Mouse (Mus musculus): Measurements from ENCODE around the gene Ghr. TPM values are rescaled to one million over a fixed set of nuclear protein-coding genes. Genes with fewer than 3 reads are reported as not detected.

Ghr gene
- polyA plus RNA-seq, 1 experiment from 2014 or later = 6.3 TPM

DNA sequence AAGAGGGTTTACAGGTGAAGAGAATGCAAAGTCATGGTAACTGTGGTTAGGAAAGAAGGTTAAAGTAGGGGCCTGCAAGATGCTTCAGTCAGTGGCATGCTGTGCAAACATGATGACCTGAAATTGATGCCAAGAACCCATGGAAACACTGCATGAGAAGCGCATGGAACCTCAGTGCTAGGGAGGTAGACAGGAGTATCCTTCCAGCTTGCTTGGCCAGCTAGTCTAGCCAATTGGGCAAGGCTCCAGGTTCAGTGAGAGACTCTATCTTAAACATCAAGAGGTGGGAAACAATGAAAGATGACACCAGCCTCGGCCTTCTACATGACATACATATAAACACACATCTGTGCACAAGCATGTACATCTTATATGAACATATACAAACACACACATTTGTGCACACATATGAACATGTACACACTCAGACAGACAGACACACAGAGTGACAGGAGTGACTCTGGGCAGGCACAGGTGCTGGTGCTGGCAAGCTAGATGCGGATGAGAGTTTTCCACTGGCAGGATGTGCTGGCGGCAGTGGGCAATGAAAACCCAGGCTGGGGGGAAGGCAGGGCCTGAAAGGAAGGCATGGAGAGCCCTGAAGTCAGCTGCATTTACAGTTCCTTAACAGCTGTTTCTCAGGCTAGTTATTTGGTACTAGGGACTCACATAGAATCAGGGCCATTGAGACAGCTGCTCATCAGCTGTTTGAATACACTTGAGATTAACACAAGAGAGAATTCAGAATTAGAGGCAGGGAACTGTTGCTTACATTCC lies 241.3 kb downstream of the Ghr start:
- no peak overlapping the region for H3K27ac ChIP-seq (replicated peaks)
- 84% methylated on average over 4 of the region's 4 CpGs for WGBS

DNA sequence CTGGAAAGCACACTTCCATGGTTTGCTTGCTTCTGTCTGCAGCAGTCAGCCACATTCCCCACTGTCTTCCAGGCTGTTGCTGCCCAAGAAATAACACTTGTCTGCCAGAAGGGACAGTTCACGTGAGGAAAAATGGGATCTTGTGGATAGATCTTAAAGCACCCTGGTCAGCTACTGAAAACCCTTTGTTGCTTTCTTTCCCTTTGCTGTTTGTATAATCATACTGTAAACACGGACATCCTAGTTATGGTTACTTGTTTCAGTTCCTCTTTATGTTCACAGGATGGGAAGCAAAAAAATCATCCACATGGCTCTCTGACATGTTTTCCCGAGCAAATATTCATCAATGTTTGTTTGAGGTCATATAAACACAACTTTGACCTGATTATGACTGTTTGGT lies 243.4 kb downstream of the Ghr start:
- H3K9me3 ChIP-seq = no peaks in the 10 kb centered on the region
- no peak for ATAC-seq (replicated peaks)
- no peak overlapping the region for H3K9ac ChIP-seq (replicated peaks)
- H3K36me3 ChIP-seq = no peaks in the 10 kb centered on the region
- H3K27me3 ChIP-seq = no peaks in the 10 kb centered on the region
- no peak overlapping the region for H3K4me3 ChIP-seq
- H3K4me1 ChIP-seq = no peaks in the 10 kb centered on the region
- no peak overlapping the region for H3K4me2 ChIP-seq (replicated peaks)
- no peak overlapping the region for H3K27ac ChIP-seq (replicated peaks)
- 81% methylated on average over 3 of the region's 3 CpGs for WGBS

More for the DNA sequence above, 241.3 kb downstream of the Ghr start:
- Histone ChIP-seq H3K4me2 (replicated peaks) (no peak overlapping the region), H3K36me3 (no peaks in the 10 kb centered on the region), H3K9me3 (no peaks in the 10 kb centered on the region), H3K4me3 (no peak overlapping the region), H3K4me1 (no peaks in the 10 kb centered on the region), H3K9ac (replicated peaks) (no peak overlapping the region), H3K27me3 (no peaks in the 10 kb centered on the region)
- ATAC-seq (replicated peaks) = no peak

DNA sequence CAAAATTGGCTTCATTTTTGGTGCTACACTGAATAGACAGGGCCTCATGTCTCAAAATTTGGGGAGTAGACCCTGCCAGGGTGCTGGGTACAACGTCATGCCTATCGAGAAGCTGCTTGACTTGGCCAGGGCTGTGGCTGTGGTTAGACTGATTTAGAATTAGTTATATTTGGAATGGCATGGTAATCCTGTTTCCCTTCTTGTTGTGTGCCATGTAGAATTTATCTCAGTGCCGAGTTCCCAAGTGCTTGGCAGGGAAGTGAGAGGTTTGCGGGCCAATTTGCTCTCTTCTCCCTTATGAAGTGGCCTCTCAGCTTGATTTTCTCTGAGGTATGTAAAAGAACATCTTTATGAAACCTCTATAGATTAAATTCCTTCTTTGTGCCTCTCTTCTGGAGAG lies 250.8 kb downstream of the Ghr start:
- no peaks in the 10 kb centered on the region for H3K4me1 ChIP-seq
- H3K27ac ChIP-seq (replicated peaks) = no peak overlapping the region
- H3K27me3 ChIP-seq = no peaks in the 10 kb centered on the region
- no peaks in the 10 kb centered on the region for H3K9me3 ChIP-seq
- H3K4me2 ChIP-seq (replicated peaks) = no peak overlapping the region
- WGBS = 87% methylated on average over 4 of the region's 4 CpGs
- H3K4me3 ChIP-seq = no peak overlapping the region
- H3K9ac ChIP-seq (replicated peaks) = no peak overlapping the region
- no peak for ATAC-seq (replicated peaks)
- H3K36me3 ChIP-seq = no peaks in the 10 kb centered on the region

DNA sequence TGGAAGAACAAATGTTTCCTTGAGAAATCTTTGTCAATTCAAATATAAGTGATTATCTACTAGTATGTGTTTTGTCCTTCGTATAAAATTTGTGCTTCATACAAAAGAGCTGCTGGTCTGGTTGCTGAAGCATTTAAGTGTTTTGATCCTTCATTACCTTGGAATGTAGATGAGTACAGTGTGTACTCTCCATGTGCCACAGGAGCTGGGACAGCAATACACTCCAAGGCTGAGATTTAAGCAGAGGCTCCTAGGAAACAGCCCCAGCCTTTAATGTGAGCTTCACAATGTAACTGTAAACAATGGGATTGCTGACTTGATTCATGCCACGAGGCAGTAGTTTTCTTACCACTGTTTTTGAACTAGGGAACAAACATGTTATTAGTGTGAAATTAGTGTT lies 251.5 kb downstream of the Ghr start:
- Histone ChIP-seq H3K9ac (replicated peaks) (no peak overlapping the region), H3K36me3 (no peaks in the 10 kb centered on the region), H3K4me1 (no peaks in the 10 kb centered on the region), H3K27ac (replicated peaks) (no peak overlapping the region), H3K4me3 (no peak overlapping the region), H3K4me2 (replicated peaks) (no peak overlapping the region), H3K9me3 (no peaks in the 10 kb centered on the region), H3K27me3 (no peaks in the 10 kb centered on the region)
- ATAC-seq (replicated peaks) = no peak
- WGBS = 65% methylated on average over 2 of the region's 2 CpGs

DNA sequence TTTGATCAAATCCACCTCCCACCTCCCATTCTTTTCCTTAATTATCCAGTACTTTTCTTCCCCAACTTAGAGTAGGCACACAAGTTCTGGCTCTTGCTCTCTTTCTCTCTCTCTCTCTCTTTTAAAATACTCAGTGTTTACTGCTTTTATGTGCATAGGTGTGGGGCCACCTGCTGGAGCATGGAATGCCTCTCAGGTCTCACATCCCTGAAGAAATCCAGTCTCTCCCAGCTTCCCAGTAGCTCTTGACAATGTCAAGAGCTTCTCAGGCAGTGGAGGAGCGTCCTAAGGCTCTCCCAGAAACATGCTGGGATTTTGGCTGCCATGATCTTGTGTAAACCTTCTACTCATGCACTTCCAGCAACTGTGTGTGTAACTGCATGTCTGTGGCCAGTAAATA lies 253.0 kb downstream of the Ghr start:
- WGBS = 65% methylated on average over 1 of the region's 1 CpGs
- Histone ChIP-seq H3K27me3 (no peaks in the 10 kb centered on the region), H3K9me3 (no peaks in the 10 kb centered on the region), H3K4me1 (no peaks in the 10 kb centered on the region), H3K27ac (replicated peaks) (no peak overlapping the region), H3K4me2 (replicated peaks) (no peak overlapping the region), H3K4me3 (no peak overlapping the region), H3K9ac (replicated peaks) (no peak overlapping the region), H3K36me3 (no peaks in the 10 kb centered on the region)
- ATAC-seq (replicated peaks) = no peak

DNA sequence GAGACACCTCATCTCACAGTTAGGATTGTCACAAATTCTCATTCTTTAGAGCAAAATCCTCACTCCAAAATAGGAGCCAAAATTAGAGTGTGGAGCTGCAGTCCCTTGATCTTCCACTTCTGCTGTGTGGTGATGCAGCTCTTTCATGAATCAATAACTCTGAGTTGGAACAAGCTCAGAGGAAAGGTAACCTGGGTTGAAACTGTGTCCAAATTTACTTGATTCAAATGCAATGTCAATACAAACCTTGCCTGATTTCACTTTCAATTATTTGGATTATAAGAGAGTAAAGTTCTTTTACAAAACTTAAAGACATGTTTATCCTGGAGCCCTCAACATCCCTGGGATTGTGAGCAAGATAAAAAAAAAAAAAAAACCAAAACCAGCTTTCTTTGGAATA lies 260.3 kb downstream of the Ghr start:
- no peaks in the 10 kb centered on the region for H3K9me3 ChIP-seq
- H3K36me3 ChIP-seq = no peaks in the 10 kb centered on the region
- H3K27ac ChIP-seq (replicated peaks) = no peak overlapping the region
- H3K27me3 ChIP-seq = no peaks in the 10 kb centered on the region
- no peak overlapping the region for H3K9ac ChIP-seq (replicated peaks)
- no peaks in the 10 kb centered on the region for H3K4me1 ChIP-seq
- no peak overlapping the region for H3K4me3 ChIP-seq
- no peak for ATAC-seq (replicated peaks)
- no peak overlapping the region for H3K4me2 ChIP-seq (replicated peaks)

DNA sequence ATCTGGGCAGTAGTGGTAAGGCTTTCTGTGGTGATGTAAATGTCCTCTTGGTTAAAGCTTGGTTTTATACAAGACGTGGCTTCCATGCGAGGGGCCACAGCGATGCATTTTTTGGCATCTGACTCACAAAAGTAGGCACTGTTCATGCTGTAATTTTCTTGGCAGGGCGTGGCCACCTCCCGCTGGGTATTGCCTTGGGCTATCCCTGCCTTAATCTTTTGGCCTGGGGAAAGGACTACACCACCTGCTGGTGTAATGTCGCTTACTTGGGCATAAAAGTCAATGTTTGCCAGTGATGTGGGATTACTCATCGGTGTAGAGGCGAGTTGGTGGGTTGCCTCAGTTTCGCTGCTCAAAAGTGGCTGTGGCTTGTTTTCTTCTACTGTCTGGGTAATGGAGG lies 263.4 kb downstream of the Ghr start:
- no peak overlapping the region for H3K27ac ChIP-seq (replicated peaks)
- 87% methylated on average over 9 of the region's 9 CpGs for WGBS

DNA sequence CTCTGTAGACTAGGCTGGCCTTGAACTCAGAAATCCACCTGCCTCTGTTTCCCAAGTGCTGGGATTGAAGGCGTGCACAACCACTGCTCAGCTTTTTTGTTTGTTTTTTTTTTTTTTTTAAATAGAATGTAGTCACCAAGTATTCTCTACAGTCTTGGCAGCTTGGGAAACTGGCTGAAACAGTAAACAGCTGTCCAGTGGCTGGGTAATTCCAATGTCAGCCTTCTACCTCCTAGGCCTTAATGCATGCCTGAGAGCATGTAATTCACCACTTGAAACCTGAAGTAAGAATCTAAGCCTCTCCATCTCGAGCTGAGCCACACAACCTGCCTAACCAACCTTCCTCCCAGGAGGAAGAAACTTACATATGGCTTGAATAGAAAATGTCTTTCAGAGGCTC lies 266.7 kb downstream of the Ghr start:
- no peaks in the 10 kb centered on the region for H3K27me3 ChIP-seq
- H3K27ac ChIP-seq (replicated peaks) = no peak overlapping the region
- no peak for ATAC-seq (replicated peaks)
- WGBS = 78% methylated on average over 2 of the region's 2 CpGs
- H3K4me2 ChIP-seq (replicated peaks) = no peak overlapping the region
- no peaks in the 10 kb centered on the region for H3K36me3 ChIP-seq
- no peak overlapping the region for H3K4me3 ChIP-seq
- H3K9me3 ChIP-seq = no peaks in the 10 kb centered on the region
- no peak overlapping the region for H3K9ac ChIP-seq (replicated peaks)
- no peaks in the 10 kb centered on the region for H3K4me1 ChIP-seq

More for the DNA sequence above, 263.4 kb downstream of the Ghr start:
- Histone ChIP-seq H3K36me3 (no peaks in the 10 kb centered on the region), H3K27me3 (no peaks in the 10 kb centered on the region), H3K9ac (replicated peaks) (no peak overlapping the region), H3K4me2 (replicated peaks) (no peak overlapping the region), H3K9me3 (no peaks in the 10 kb centered on the region), H3K4me1 (no peaks in the 10 kb centered on the region), H3K4me3 (no peak overlapping the region)
- no peak for ATAC-seq (replicated peaks)

DNA sequence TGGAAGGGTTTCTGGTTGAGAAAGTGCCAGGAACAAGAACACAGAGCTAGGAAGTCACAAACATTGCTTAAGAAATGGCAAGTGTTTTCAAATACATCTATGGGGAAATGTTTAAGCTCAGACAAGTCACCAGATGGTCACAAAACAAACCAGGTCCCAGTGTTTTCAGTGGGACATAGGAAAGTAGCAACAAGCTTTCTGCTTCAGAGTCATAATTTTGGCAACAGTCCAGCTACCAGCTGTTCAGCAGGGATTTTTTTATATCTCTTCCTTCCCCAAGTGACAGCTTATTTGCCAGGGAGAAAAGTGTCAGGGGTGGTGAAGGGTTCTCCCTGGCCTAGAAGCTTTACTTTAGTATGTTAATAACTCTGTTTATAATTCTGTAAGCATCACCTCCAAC lies 270.4 kb downstream of the Ghr start:
- H3K36me3 ChIP-seq = no peaks in the 10 kb centered on the region
- H3K27ac ChIP-seq (replicated peaks) = no peak overlapping the region
- no peak overlapping the region for H3K9ac ChIP-seq (replicated peaks)
- no peaks in the 10 kb centered on the region for H3K4me1 ChIP-seq
- H3K9me3 ChIP-seq = no peaks in the 10 kb centered on the region
- no peak for ATAC-seq (replicated peaks)
- H3K4me3 ChIP-seq = no peak overlapping the region
- H3K27me3 ChIP-seq = no peaks in the 10 kb centered on the region
- H3K4me2 ChIP-seq (replicated peaks) = no peak overlapping the region

DNA sequence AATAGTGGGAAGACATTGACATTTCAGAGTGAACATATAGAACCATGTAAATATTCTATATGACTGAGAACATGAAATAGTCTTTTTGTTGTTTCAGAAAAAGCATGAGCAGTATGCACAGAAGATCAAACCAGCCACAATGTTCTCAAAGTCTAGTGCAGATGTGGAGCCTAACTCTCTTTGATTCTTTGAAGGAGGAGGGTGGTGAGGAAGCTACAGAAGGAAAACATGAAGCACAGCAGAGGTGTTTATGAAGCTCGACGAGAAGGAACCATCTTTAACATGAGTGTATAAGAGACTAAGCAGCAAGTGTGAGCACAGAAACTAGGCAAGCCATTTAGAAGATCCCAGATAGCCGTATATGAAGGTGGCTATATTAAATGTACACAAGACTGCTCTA lies 273.4 kb downstream of the Ghr start:
- ATAC-seq (replicated peaks) = no peak
- Histone ChIP-seq H3K27me3 (no peaks in the 10 kb centered on the region), H3K36me3 (no peaks in the 10 kb centered on the region), H3K4me1 (no peaks in the 10 kb centered on the region), H3K27ac (replicated peaks) (no peak overlapping the region), H3K4me2 (replicated peaks) (no peak overlapping the region), H3K4me3 (no peak overlapping the region), H3K9ac (replicated peaks) (no peak overlapping the region), H3K9me3 (no peaks in the 10 kb centered on the region)
- 87% methylated on average over 3 of the region's 3 CpGs for WGBS

DNA sequence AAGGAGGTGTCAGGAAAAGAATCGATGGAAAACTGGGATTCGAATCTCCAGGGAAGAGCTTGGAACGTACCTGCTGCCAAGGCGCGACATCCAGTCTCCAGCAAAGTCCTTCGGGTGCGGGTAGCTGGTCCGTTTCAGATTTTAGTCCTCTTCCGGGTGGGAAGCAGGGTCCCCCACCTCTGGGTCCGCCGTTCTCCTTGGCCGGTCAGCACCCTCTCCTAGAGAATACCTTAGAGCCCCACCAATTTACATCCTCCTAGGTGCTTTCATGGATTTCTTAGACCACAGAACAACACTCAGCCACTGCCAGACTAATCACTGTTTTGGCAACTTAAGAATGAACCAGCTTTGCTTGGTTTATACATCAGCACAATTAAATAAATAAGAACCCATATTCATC lies 279.9 kb downstream of the Ghr start, which contains the start of gene Ccdc152:
Gene Ccdc152, minus strand, starts transcription at position 101 of the 400 bp plus-strand sequence.
- WGBS = 92% methylated on average over 12 of the region's 12 CpGs
- Histone ChIP-seq H3K27me3 (no peaks in the 10 kb centered on the region), H3K4me1 (no peaks in the 10 kb centered on the region), H3K36me3 (no peaks in the 10 kb centered on the region), H3K4me3 (no peak within 1 kb of the TSS), H3K27ac (replicated peaks) (no peak within 1 kb of the TSS), H3K4me2 (replicated peaks) (no peak within 1 kb of the TSS), H3K9me3 (no peaks in the 10 kb centered on the region), H3K9ac (replicated peaks) (no peak within 1 kb of the TSS)
- ATAC-seq (replicated peaks) = no peak

DNA sequence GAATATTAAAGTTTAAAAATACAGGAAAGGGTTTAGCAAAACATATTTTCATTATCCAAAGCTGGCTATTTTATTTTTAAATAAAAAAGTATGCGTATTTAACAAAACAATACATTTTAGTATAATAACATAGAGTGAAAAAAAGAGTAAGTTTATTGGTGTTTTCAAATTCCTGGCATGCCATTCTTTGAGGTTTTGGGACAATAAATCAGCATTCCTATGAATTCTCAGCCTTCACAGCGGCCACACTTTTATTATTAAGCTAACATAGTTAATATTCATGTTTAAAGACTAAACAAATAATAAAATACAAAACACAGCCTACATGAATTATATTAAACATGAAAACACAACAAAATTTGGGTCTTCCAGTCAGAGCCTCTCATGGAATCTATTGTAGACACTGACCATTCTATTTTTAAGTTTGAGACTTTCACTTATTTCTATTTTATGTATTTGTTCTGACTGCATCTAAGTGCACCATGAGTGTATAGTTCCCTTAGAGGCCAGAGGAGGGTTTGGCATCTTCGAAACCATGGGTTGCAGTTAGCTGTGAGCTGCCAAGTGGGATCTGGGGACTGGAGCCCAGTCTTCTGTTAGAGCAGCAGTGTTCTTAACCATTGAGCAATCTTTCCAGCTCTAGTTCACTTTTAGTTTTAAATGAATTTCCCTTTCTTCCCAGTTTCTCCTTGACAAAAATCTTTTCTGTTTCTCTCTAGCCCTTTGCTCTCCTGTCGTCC lies 282.8 kb downstream of the Ghr start:
- no peaks in the 10 kb centered on the region for H3K36me3 ChIP-seq
- no peaks in the 10 kb centered on the region for H3K9me3 ChIP-seq
- no peak overlapping the region for H3K9ac ChIP-seq (replicated peaks)
- no peaks in the 10 kb centered on the region for H3K27me3 ChIP-seq
- H3K4me3 ChIP-seq = no peak overlapping the region
- H3K4me2 ChIP-seq (replicated peaks) = no peak overlapping the region
- H3K4me1 ChIP-seq = no peaks in the 10 kb centered on the region
- ATAC-seq (replicated peaks) = no peak
- 85% methylated on average over 4 of the region's 4 CpGs for WGBS
- no peak overlapping the region for H3K27ac ChIP-seq (replicated peaks)

DNA sequence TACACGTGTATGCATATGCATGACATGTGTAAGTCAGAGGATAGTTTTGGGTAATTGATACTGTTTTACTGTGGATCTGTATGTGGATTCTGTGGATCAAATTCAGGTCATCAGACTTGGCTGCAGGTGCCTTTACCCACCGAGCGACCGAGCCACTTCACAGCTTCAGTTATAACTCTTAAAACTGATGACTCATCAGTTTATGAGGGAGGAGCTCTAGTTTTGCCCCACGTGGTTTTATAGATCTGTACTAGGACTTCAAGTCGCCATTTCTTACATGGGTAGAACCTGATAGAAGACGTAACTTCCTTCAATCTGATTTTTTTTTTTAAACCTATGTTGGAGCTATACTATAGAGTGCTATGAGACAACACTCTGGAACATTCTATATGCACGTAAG lies 285.7 kb downstream of the Ghr start:
- no peak overlapping the region for H3K27ac ChIP-seq (replicated peaks)
- no peaks in the 10 kb centered on the region for H3K4me1 ChIP-seq
- ATAC-seq (replicated peaks) = no peak
- no peaks in the 10 kb centered on the region for H3K27me3 ChIP-seq
- no peaks in the 10 kb centered on the region for H3K9me3 ChIP-seq
- 87% methylated on average over 8 of the region's 8 CpGs for WGBS
- H3K9ac ChIP-seq (replicated peaks) = no peak overlapping the region
- H3K36me3 ChIP-seq = no peaks in the 10 kb centered on the region
- H3K4me3 ChIP-seq = no peak overlapping the region
- no peak overlapping the region for H3K4me2 ChIP-seq (replicated peaks)
